Mouse (Mus musculus) thymus, adult 18-20 months (tissue): Measurements from ENCODE around the gene Ralgps2.

ENCODE experiments used
- DNase-seq, 2 experiments: peaks; one replicate each; pipeline ENCODE4 v3.0.0; 2022; ENCODE audit warnings: mixed read lengths in 2 of 2

Ralgps2 gene

GRCm38 (mm10) chr1:156763280-156763679 is 176.1 kb downstream of the Ralgps2 start:
- DNase-seq, result no peak

DNA sequence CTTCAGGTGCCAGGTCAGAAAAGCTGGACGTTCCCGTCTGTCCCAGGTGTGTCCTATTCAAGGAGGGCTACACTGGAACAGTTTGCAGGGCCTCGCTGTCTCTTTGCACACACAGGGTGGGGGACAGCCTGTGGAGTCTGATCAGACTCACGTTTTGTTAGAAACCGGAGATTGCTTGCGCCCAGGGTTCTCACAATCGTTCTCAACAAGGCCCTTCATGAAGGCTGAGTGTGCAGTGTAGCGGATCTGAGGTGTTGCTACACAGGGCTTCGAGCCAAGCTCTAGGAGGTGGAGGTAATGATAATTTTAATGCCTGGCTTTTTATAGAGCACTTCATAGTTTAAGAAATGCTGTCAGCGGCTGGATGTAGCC is 178.0 kb downstream of the Ralgps2 start:
- DNase-seq, result no peak

DNA sequence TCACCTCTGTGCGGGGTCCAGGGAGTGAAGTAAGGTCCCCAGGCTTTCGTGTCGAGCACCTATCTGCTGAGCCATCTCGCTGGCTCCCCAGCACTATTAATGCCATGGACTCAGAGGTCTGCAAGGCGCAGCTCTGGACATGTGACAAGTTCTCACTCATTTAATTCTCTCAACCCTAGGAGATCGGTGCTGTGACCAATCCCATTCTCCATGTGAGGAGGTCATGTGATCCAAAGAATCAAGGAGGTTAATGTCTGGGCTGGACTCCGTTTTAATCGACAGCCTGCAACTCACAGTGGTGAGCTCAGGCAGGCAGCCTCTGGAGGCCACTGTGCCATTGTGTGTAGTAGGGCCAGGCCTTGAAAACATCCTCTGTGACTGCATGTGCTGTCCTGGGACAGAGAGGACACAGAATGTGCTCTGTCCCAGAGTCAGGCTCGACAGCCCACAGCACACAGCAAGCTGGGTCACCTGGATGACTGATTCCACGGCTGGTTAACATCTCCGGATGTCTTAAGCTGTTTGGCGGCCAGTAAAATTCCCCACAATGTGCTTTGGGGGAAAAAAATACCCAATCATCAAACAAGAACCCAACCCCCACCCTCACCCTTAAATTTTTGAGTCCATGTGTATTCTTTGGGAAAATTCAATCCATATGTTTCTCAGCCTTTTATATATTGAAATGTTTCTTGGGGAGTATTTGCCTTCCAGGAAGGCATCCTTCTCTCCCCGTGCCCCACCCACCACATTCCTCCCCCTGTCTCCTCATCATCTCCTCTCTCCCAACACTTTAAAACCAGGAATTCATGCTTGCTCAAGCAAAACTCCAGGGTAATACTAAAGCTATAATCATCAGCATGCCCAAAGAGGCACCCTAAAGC is 178.6 kb downstream of the Ralgps2 start:
- DNase-seq, result no peak

DNA sequence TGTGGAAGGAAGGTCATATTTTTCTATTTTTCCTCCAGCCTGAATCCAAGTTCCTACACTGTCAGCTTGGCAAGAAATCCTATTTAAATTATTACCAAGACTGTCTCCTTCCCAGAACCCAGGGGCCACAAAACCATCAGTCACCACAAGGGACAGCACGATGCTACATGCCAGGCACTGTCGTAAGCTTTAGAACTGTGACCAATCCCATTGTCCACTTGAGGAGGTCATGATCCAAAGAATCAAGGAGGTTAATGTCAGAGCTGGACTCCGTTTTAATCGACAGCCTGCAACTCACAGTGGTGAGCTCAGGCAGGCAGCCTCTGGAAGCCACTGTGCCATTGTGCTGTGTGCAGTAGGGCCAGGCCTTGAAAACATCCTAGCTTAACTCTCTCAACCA is 181.1 kb downstream of the Ralgps2 start:
- DNase-seq, result no peak

DNA sequence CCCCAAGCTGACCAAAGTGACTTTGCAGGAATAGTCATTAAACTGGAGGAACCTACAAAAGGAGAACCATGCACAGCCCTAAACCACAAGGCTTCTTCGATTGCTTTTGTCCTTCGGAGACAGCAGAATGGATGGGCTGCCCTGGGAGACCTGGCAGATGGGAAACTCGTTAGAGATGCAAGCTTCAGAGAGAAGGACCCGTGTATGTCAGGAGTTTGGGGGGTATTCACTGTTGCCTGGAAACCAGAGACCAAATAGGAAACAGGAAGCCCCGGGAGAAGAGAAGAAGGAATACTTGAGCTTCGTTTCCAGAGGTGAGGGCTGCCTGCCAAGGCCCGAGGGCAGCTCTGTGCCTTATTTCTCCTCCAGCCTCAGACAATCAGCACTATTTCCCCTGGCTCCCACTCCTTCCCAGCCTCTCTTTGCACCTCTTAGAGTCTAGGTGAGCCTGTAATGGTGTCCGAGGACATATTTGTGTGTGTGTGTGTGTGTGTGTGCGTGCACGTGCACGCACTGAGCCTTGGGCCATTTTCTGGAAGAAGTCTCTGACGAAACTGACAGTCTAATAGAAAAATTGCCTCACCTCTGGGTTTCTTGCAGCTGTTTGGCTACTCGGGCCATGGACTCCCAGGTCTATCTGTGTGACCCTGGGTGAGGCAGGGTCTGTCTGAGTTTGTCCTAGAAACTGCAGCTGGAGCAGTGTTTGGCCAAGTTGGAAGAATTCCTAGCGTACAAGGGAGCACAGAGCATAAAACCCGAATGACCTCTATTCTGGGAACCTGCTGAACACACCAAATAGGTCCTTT is 184.6 kb downstream of the Ralgps2 start:
- no peak for DNase-seq
